Mouse (Mus musculus) mature B cell (primary cell): Measurements from ENCODE around the gene Taf1a.

ENCODE experiments used
- in situ Hi-C: fragments of 300-500 bp; cut with MboI; formaldehyde crosslinking; loops from 2 replicates; pipeline ENCODE4 v1.14.3; 2019

The Taf1a gene

GRCm38 (mm10) chr1:183414081-183414727, 25.4 kb downstream of the Taf1a start:
- in situ Hi-C loops: no loop called here

- in situ Hi-C loops: no loop called here
These were observed 29.1 kb downstream of the Taf1a start, which contains the start of gene Hhipl2 for GRCm38 (mm10) chr1:183417873-183418272. TSS of gene Hhipl2 (plus strand) at chr1:183418215.

- in situ Hi-C loops: no loop called here
These were observed 31.0 kb downstream of the Taf1a start for GRCm38 (mm10) chr1:183419741-183420140.

- in situ Hi-C loops: no loop called here
These were observed 31.5 kb downstream of the Taf1a start for GRCm38 (mm10) chr1:183420296-183420695.

DNA sequence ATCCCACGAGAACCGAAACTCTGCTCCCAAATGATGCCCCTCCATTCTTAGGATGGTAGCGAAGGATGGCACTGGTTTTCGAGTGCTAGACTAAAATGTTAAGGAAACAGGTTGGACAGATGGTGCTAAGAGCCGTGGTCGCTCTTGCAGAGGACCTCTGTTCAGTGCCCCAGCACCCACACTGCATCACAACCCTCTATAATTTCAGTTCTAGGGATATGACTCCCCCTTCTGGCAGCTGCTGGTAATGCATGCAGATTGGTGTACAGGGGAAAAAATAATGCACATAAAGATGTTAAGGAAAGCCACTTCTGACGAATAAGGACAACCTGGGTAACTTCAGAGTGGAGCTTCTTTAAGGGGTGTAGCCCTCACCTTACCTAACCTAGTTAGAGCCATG, 35.3 kb downstream of the Taf1a start:
- in situ Hi-C loops: no loop called here

- in situ Hi-C loops: no loop called here
These were observed 46.1 kb downstream of the Taf1a start for GRCm38 (mm10) chr1:183434918-183435317.

DNA sequence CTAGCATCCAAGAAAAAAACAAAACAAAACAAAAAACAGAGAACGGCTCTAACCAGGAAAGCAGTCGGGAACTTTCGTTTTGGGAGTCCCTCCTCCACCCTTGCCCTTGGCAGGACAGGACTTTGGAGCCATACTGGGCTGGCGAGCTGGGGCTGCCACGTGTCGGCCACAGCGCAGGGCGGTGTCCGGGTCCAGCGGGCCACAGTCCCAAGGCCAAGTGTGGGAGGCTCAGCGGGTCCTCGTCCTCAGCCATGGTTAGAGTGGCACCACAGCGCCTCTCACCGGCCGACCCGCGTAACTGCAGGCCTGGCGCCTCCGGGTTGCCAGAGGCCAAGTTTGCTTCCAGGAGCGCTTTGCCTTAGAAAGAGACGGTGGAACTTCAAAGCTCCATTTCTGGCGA, 50.3 kb downstream of the Taf1a start:
- in situ Hi-C loops: no loop called here

DNA sequence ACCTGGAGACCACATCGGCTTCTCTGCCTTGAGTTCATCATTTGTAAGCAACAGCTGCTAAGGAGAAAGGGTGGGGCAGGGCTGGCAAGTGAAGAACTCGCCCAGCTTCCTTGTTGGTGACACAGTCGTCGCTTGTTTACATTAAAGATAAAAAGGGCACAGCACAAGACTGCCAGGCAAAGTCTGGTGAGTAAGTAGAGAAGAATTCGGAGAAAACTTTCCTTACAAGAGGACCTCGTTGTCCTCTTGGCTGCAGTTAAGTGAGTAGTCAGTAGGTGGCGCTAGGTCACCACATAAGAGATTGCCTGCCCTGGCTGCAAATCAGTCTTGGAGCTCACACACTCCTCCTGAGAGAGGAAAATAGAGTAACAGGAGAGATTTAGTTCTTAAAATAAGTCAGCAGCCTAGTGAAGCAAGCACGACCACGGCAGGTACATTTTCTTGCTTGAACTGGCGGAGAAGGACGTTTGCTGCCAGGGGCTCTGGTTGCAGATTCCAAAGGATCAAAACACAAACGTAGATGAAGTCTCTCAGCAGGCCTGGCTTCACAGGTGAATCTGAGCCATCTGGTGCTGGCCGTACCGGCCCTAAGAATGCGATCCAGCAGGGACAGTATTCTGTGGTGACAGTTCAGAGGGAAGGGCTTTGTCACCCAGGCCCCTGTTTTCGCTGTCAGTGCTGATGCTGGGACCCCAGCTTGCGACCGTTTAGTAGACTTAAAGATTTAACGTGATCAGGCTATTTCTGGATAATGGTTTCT, 53.4 kb downstream of the Taf1a start:
- in situ Hi-C loops: no loop called here

DNA sequence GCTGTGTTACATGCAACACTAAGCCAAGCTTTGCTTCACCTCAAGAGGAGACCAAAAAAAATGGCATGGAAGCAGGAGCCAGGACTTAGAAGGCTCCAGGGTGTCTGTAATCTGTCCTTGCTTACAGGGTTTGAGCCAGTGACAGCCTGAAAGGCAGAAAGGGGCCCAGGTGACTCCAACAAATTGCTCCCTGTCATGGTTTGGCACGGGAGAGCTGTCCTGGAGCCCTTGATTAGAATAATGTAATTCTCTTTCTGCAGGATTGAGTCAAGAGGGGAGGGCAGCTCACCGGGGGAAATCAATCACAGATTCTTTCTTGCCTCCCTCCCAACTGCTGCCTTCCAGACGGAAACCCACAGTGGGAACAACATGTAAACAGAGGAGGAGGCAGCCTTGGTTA, 64.3 kb downstream of the Taf1a start:
- in situ Hi-C loops: no loop called here
